Mouse (Mus musculus) brain, embryonic 14.5 days (tissue): ENCODE measurements at regions not wholly inside any gene's neighbourhood (a gene's known extent, or its start where the extent isn't known, plus 50 kb on each side); places are given as distances from the start of the nearest gene placed in this dataset.

ENCODE experiments used
- CTCF ChIP-seq: fragments of 200-500 bp; IDR thresholded peaks from 2 replicates; pipeline ENCODE4 v1.5.1; 2012; ENCODE audit warnings: inconsistent platforms, mild to moderate bottlenecking, moderate library complexity, borderline replicate concordance; ENCODE audit not compliant: insufficient read depth, insufficient read length; ENCODE audit errors: extremely low read depth
- POLR2A ChIP-seq: fragments of 200-500 bp; IDR thresholded peaks from 2 replicates; pipeline ENCODE4 v1.6.1; 2012; ENCODE audit warnings: mild to moderate bottlenecking, inconsistent platforms, borderline replicate concordance; ENCODE audit not compliant: poor library complexity, insufficient read depth, insufficient read length, severe bottlenecking; ENCODE audit errors: extremely low read depth

DNA sequence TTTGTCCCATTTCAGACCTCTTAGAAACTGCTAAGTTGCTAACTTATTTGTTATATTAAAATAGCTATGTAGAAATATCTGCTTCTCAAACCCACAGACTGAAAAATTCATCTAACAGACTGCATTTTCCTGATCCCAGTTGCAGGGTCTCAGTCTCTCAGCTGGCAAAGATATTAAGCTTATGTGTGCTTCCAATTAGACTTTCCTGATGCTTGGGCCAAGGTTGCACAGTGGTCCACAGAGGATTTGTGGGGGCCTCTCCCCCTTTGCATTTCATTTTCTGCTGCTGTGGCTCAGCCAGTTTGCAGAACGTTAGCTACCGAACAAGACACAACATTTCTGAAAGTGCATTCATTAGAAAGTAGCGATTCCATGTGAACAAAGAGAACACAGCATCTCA, 457.4 kb downstream of the Plcl1 start:
- TF ChIP-seq POLR2A (no peak), CTCF (no peak)
